ENCODE assay signal across 8 mouse cellular contexts in the genomic region with DNA sequence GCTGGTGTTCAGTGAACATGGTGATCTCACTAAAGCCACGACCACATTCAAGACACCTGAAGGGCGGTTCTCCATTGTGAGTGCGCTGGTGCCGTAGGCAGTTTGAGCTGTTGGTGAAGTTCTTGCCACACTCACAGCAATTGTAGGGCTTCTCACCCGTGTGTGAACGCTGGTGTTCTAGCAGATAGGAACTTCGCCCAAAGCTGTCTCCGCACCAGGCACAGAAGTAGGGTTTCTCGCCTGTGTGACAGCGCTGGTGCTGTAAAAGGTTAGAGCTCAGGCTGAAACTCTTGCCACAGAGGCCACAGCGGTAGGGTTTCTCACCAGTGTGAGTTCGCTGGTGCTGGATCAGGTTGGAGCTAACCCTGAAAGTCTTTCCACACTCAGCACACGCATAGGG. TPM values are rescaled to one million over a fixed set of nuclear protein-coding genes. Genes with fewer than 3 reads are reported as not detected.
DNase-seq lines count a peak whose midpoint lies in the region; ATAC-seq and TF ChIP-seq lines count a peak whose summit lies in the region.

No protein-coding gene starts in this region.

- WGBS in forebrain, embryonic 10.5 days: 93% methylated on average over 13 of the region's 13 CpGs
- WGBS in forebrain, embryonic 15.5 days: 93% methylated on average over 13 of the region's 13 CpGs
- 94% methylated on average over 13 of the region's 13 CpGs for WGBS in lung, embryonic 14.5 days
- WGBS in lung, adult 2 months: 91% methylated on average over 13 of the region's 13 CpGs
- WGBS in liver, embryonic 13.5 days (ENCODE audit: insufficient replicate concordance): 88% methylated on average over 13 of the region's 13 CpGs
- 96% methylated on average over 13 of the region's 13 CpGs for WGBS in stomach, postnatal 0 days

- no peak overlapping the region for H3K4me2 ChIP-seq in forebrain, embryonic 15.5 days (replicated peaks)
- peak overlapping the region; percentile 84 for H3K4me2 ChIP-seq in lung, embryonic 14.5 days
- peak overlapping the region; percentile 89 for H3K4me2 ChIP-seq in liver, embryonic 13.5 days
- H3K4me2 ChIP-seq in stomach, postnatal 0 days (replicated peaks; ENCODE audit: low read depth): no peak overlapping the region; the same call in 1 of the 2 replicates

- no peak for DNase-seq in forebrain, embryonic 10.5 days (ENCODE audit: extremely low spot score, low spot score)
- DNase-seq in lung, embryonic 14.5 days: no peak
- no peak for DNase-seq in lung, adult 2 months
- no peak for DNase-seq in liver, embryonic 13.5 days
- DNase-seq in stomach, postnatal 0 days (ENCODE audit: low spot score): no peak
- DNase-seq in spleen, postnatal 4 days (ENCODE audit: low spot score in 2 of 2): no peak
- no peak for DNase-seq in B cell, adult 2 months

- no peaks in the 10 kb centered on the region for H3K27me3 ChIP-seq in forebrain, embryonic 10.5 days (ENCODE audit: poor library complexity, severe bottlenecking)
- no peaks in the 10 kb centered on the region for H3K27me3 ChIP-seq in forebrain, embryonic 15.5 days
- H3K27me3 ChIP-seq in lung, embryonic 14.5 days (ENCODE audit: insufficient read depth, low read length): no peaks in the 10 kb centered on the region
- peaks cover 4% of the 10 kb centered on the region; the same call in 1 of the 2 replicates for H3K27me3 ChIP-seq in liver, embryonic 13.5 days
- H3K27me3 ChIP-seq in stomach, postnatal 0 days (ENCODE audit: control insufficient read depth, insufficient read depth, low read length): no peaks in the 10 kb centered on the region

- ATAC-seq in forebrain, embryonic 15.5 days (replicated peaks): no peak
- ATAC-seq in lung, embryonic 14.5 days (ENCODE audit: insufficient read depth): no peak
- no peak for ATAC-seq in liver, embryonic 13.5 days (ENCODE audit: low read depth)
- ATAC-seq in stomach, postnatal 0 days (ENCODE audit: low FRiP score, low TSS enrichment): no peak

- H3K27ac ChIP-seq in forebrain, embryonic 10.5 days: no peak overlapping the region
- no peak overlapping the region for H3K27ac ChIP-seq in forebrain, embryonic 15.5 days (replicated peaks)
- H3K27ac ChIP-seq in lung, embryonic 14.5 days (ENCODE audit: low read depth): no peak overlapping the region; the same call in 1 of the 2 replicates
- no peak overlapping the region for H3K27ac ChIP-seq in liver, embryonic 13.5 days
- no peak overlapping the region; the same call in 1 of the 2 replicates for H3K27ac ChIP-seq in stomach, postnatal 0 days (replicated peaks)

- peak overlapping the region; percentile 76; the same call in 1 of the 2 replicates for H3K4me3 ChIP-seq in forebrain, embryonic 10.5 days
- H3K4me3 ChIP-seq in forebrain, embryonic 15.5 days: no peak overlapping the region
- peak overlapping the region; percentile 73; the same call in 1 of the 2 replicates for H3K4me3 ChIP-seq in lung, embryonic 14.5 days (ENCODE audit: low read depth, low read length)
- no peak overlapping the region for H3K4me3 ChIP-seq in lung, adult 2 months (replicated peaks; ENCODE audit: extremely low read depth, low read depth, low read length)
- H3K4me3 ChIP-seq in liver, embryonic 13.5 days (replicated peaks): peak overlapping the region; percentile 81
- H3K4me3 ChIP-seq in stomach, postnatal 0 days (ENCODE audit: low read depth, low read length): no peak overlapping the region

- no peak for TF ChIP-seq POLR2A in lung, adult 2 months (IDR thresholded peaks at IDR 0.05; ENCODE audit: borderline replicate concordance, extremely low read depth, low read depth, low read length)

- H3K4me1 ChIP-seq in forebrain, embryonic 10.5 days: peaks cover 35% of the 10 kb centered on the region
- H3K4me1 ChIP-seq in forebrain, embryonic 15.5 days: peaks cover 17% of the 10 kb centered on the region
- H3K4me1 ChIP-seq in lung, embryonic 14.5 days (ENCODE audit: insufficient read depth): peaks cover 8% of the 10 kb centered on the region
- H3K4me1 ChIP-seq in lung, adult 2 months (ENCODE audit: control insufficient read depth, insufficient read depth, low read length): no peaks in the 10 kb centered on the region
- H3K4me1 ChIP-seq in liver, embryonic 13.5 days (replicated peaks): peaks cover 41% of the 10 kb centered on the region
- no peaks in the 10 kb centered on the region; the same call in 1 of the 2 replicates for H3K4me1 ChIP-seq in stomach, postnatal 0 days (replicated peaks; ENCODE audit: control insufficient read depth, insufficient read depth)

- H3K36me3 ChIP-seq in forebrain, embryonic 10.5 days (replicated peaks): peaks cover 34% of the 10 kb centered on the region
- peaks cover 9% of the 10 kb centered on the region; the same call in 1 of the 2 replicates for H3K36me3 ChIP-seq in forebrain, embryonic 15.5 days
- H3K36me3 ChIP-seq in lung, embryonic 14.5 days (ENCODE audit: insufficient read depth): peaks cover 21% of the 10 kb centered on the region
- peaks cover 30% of the 10 kb centered on the region for H3K36me3 ChIP-seq in liver, embryonic 13.5 days
- H3K36me3 ChIP-seq in stomach, postnatal 0 days (ENCODE audit: control insufficient read depth, insufficient read depth, low read length): peaks cover 16% of the 10 kb centered on the region

- TF ChIP-seq EP300 in stomach, postnatal 0 days (optimal IDR thresholded peaks at IDR 0.05): no peak

- no peak overlapping the region for H3K9ac ChIP-seq in forebrain, embryonic 15.5 days (replicated peaks)
- peak overlapping the region; percentile 75 for H3K9ac ChIP-seq in lung, embryonic 14.5 days
- H3K9ac ChIP-seq in liver, embryonic 13.5 days: no peak overlapping the region; the same call in 1 of the 2 replicates
- H3K9ac ChIP-seq in stomach, postnatal 0 days (ENCODE audit: low read length): peak overlapping the region; percentile 89; the same call in 1 of the 2 replicates

- TF ChIP-seq CTCF in lung, embryonic 14.5 days (IDR thresholded peaks at IDR 0.05; ENCODE audit: low read depth): no peak
- TF ChIP-seq CTCF in lung, adult 2 months (IDR thresholded peaks at IDR 0.05; ENCODE audit: insufficient read depth, low read length): no peak
- no peak for TF ChIP-seq CTCF in stomach, postnatal 0 days (IDR thresholded peaks at IDR 0.05; ENCODE audit: low read depth)

- H3K9me3 ChIP-seq in forebrain, embryonic 10.5 days: no peaks in the 10 kb centered on the region
- H3K9me3 ChIP-seq in forebrain, embryonic 15.5 days: no peaks in the 10 kb centered on the region
- H3K9me3 ChIP-seq in lung, embryonic 14.5 days (ENCODE audit: low read depth, low read length): no peaks in the 10 kb centered on the region
- H3K9me3 ChIP-seq in liver, embryonic 13.5 days (replicated peaks): no peaks in the 10 kb centered on the region
- no peaks in the 10 kb centered on the region for H3K9me3 ChIP-seq in stomach, postnatal 0 days (ENCODE audit: control insufficient read depth, low read length)

RNA-seq across cellular contexts. Expression of a gene that starts 0.7 kb away (rescaled TPM):
- polyA plus RNA-seq in forebrain, embryonic 10.5 days (2016; fragmentation: Nextera tagmentation; extraction: Ambion mirVana): 15.3 and 15.4 TPM in 2 replicates
- polyA plus RNA-seq in forebrain, embryonic 15.5 days (2015; fragmentation: Nextera tagmentation; extraction: Ambion mirVana): 11.0 and 12.0 TPM in 2 replicates
- polyA plus RNA-seq in lung, embryonic 14.5 days (2014; fragmentation: Nextera tagmentation; extraction: Ambion mirVana): 19.2 and 22.0 TPM in 2 replicates
- polyA plus RNA-seq in lung, adult 2 months (2012; rRNA removed): 41.3 and 45.2 TPM in 2 replicates
- 8.3 and 8.4 TPM in 2 replicates for polyA plus RNA-seq in liver, embryonic 13.5 days (2015; fragmentation: Nextera tagmentation; extraction: Ambion mirVana)
- polyA plus RNA-seq in stomach, postnatal 0 days (2015; fragmentation: Nextera tagmentation; extraction: Ambion mirVana): 10.7 and 12.4 TPM in 2 replicates

RNA-seq across cellular contexts. Expression of a gene that starts 1.4 kb away (rescaled TPM):
- polyA plus RNA-seq in forebrain, embryonic 10.5 days (2016; fragmentation: Nextera tagmentation; extraction: Ambion mirVana): 10.0 and 10.7 TPM in 2 replicates
- 8.8 and 9.7 TPM in 2 replicates for polyA plus RNA-seq in forebrain, embryonic 15.5 days (2015; fragmentation: Nextera tagmentation; extraction: Ambion mirVana)
- polyA plus RNA-seq in lung, embryonic 14.5 days (2014; fragmentation: Nextera tagmentation; extraction: Ambion mirVana): 8.2 and 10.5 TPM in 2 replicates
- polyA plus RNA-seq in lung, adult 2 months (2012; rRNA removed): 2.4 and 3.1 TPM in 2 replicates
- 1.9 and 2.8 TPM in 2 replicates for polyA plus RNA-seq in liver, embryonic 13.5 days (2015; fragmentation: Nextera tagmentation; extraction: Ambion mirVana)
- 4.6 and 5.0 TPM in 2 replicates for polyA plus RNA-seq in stomach, postnatal 0 days (2015; fragmentation: Nextera tagmentation; extraction: Ambion mirVana)

RNA-seq across cellular contexts. Expression of a gene that starts 10.2 kb away (rescaled TPM):
- polyA plus RNA-seq in forebrain, embryonic 10.5 days (2016; fragmentation: Nextera tagmentation; extraction: Ambion mirVana): 22.5 and 23.3 TPM in 2 replicates
- 14.0 and 14.6 TPM in 2 replicates for polyA plus RNA-seq in forebrain, embryonic 15.5 days (2015; fragmentation: Nextera tagmentation; extraction: Ambion mirVana)
- polyA plus RNA-seq in lung, embryonic 14.5 days (2014; fragmentation: Nextera tagmentation; extraction: Ambion mirVana): 141 and 150 TPM in 2 replicates
- 131 and 150 TPM in 2 replicates for polyA plus RNA-seq in lung, adult 2 months (2012; rRNA removed)
- 14.3 and 17.8 TPM in 2 replicates for polyA plus RNA-seq in liver, embryonic 13.5 days (2015; fragmentation: Nextera tagmentation; extraction: Ambion mirVana)
- polyA plus RNA-seq in stomach, postnatal 0 days (2015; fragmentation: Nextera tagmentation; extraction: Ambion mirVana): 167 and 178 TPM in 2 replicates

RNA-seq across cellular contexts. Expression of a gene that starts 29.0 kb away (rescaled TPM):
- 0.28 TPM in 1 of 2 replicates, not detected in the other for polyA plus RNA-seq in forebrain, embryonic 10.5 days (2016; fragmentation: Nextera tagmentation; extraction: Ambion mirVana)
- polyA plus RNA-seq in forebrain, embryonic 15.5 days (2015; fragmentation: Nextera tagmentation; extraction: Ambion mirVana): not detected in 2 replicates
- polyA plus RNA-seq in lung, embryonic 14.5 days (2014; fragmentation: Nextera tagmentation; extraction: Ambion mirVana): 0.37 TPM in 1 of 2 replicates, not detected in the other
- 0.09 and 0.24 TPM in 2 replicates for polyA plus RNA-seq in lung, adult 2 months (2012; rRNA removed)
- polyA plus RNA-seq in liver, embryonic 13.5 days (2015; fragmentation: Nextera tagmentation; extraction: Ambion mirVana): 1.6 and 2.4 TPM in 2 replicates
- polyA plus RNA-seq in stomach, postnatal 0 days (2015; fragmentation: Nextera tagmentation; extraction: Ambion mirVana): 0.63 and 1.0 TPM in 2 replicates

RNA-seq across cellular contexts. Expression of a gene that starts 30.2 kb away (rescaled TPM):
- not detected in 2 replicates for polyA plus RNA-seq in forebrain, embryonic 10.5 days (2016; fragmentation: Nextera tagmentation; extraction: Ambion mirVana)
- polyA plus RNA-seq in forebrain, embryonic 15.5 days (2015; fragmentation: Nextera tagmentation; extraction: Ambion mirVana): 0.78 TPM in 1 of 2 replicates, not detected in the other
- polyA plus RNA-seq in lung, embryonic 14.5 days (2014; fragmentation: Nextera tagmentation; extraction: Ambion mirVana): 0.29 and 7.4 TPM in 2 replicates
- 186 and 243 TPM in 2 replicates for polyA plus RNA-seq in lung, adult 2 months (2012; rRNA removed)
- 2.3 and 2.7 TPM in 2 replicates for polyA plus RNA-seq in liver, embryonic 13.5 days (2015; fragmentation: Nextera tagmentation; extraction: Ambion mirVana)
- polyA plus RNA-seq in stomach, postnatal 0 days (2015; fragmentation: Nextera tagmentation; extraction: Ambion mirVana): 0.24 and 0.46 TPM in 2 replicates

Comparison
In these comparisons a context has a peak if more than half of its experiments do, and no peak if none do; other contexts are left out.
1. H3K4me3 ChIP-seq: peak in forebrain, embryonic 10.5 days (single experiment), lung, embryonic 14.5 days (single experiment) and liver, embryonic 13.5 days (single experiment); none in forebrain, embryonic 15.5 days (single experiment), lung, adult 2 months (single experiment) and stomach, postnatal 0 days (single experiment).
2. H3K4me2 ChIP-seq: peak in lung, embryonic 14.5 days (single experiment) and liver, embryonic 13.5 days (single experiment); none in forebrain, embryonic 15.5 days (single experiment) and stomach, postnatal 0 days (single experiment).
3. H3K9ac ChIP-seq: peak in lung, embryonic 14.5 days (single experiment) and stomach, postnatal 0 days (single experiment); none in forebrain, embryonic 15.5 days (single experiment) and liver, embryonic 13.5 days (single experiment).